31 mouse cellular contexts compared by ENCODE assay signal in the genomic region with DNA sequence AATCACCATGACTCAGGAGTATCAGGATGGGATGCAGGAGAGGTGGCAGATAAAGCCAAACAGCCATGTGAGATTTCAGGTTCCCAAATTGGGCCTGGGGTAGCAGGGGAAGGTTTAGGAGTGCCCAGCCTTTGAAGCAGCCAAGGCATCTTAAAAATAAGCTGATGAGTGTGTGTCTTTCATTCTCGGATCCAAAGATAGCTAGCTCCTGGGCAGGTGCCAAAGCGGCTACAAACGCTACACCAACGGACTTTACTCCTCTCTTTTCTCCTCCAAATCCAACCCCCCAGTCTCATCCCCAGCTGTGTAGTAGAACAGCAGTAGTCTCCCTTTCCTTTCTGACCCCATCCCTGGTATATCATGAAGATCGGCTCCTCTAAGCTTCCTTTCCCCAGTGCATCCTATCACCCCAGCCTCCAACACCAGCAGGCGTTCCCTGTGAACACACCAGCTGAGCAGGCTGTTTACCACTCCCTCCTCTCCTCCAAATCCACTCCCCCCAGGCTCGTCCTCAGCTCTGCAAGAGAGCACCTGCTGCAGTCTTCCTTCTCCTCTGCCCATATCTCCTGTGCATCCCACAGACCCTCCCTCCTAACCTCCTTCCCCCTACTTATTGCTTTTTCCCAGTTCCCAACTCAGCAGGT. TPM values are rescaled to one million over a fixed set of nuclear protein-coding genes. Genes with fewer than 3 reads are reported as not detected.
DNase-seq lines count a peak whose midpoint lies in the region; ATAC-seq and TF ChIP-seq lines count a peak whose summit lies in the region.
"Had no signal": no experiment of that assay in that cellular context is flagged by ENCODE, and none has a peak within 500 bp of the region (broad histone marks: within the 10 kb centered on the region; RNA-seq: fewer than 3 reads in every experiment).

No protein-coding gene starts in this region.

- no peak for DNase-seq in frontal cortex, postnatal 10 days (ENCODE audit: low spot score in 2 of 2)
- DNase-seq in layer of hippocampus, adult 2 months (ENCODE audit: low spot score in 2 of 2), result no peak
- DNase-seq in layer of hippocampus, postnatal 10 days (ENCODE audit: low spot score in 2 of 2), result no peak
- peak; percentile 65 for DNase-seq in right cerebral cortex, postnatal 14 days
- no peak for DNase-seq in right cerebral cortex, postnatal 25 days
- DNase-seq in liver, postnatal 0 days, result no peak
- DNase-seq: adrenal gland, postnatal 25 days; B cell, adult 2 months; cerebellum, adult 18-20 months; gastrocnemius, postnatal 10 days; kidney, adult 8-10 months; kidney, postnatal 4 days; lung, postnatal 4 days; thymus, adult 18-20 months; thymus, postnatal 25 days had no signal

- no peaks in the 10 kb centered on the region for H3K9me3 ChIP-seq in liver, postnatal 0 days (ENCODE audit: low read length)
- H3K9me3 ChIP-seq: heart, embryonic 10.5 days; heart, embryonic 15.5 days; hindbrain, embryonic 12.5 days; limb, embryonic 13.5 days; megakaryocyte, embryonic 14.5 days; midbrain, embryonic 12.5 days; neural tube, embryonic 12.5 days had no signal

- peak; percentile 83 for ATAC-seq in frontal cortex, adult (ENCODE audit: low TSS enrichment)
- ATAC-seq in liver, postnatal 0 days, result no peak
- ATAC-seq: intestine, embryonic 16.5 days had no signal

- H3K9ac ChIP-seq in liver, postnatal 0 days (replicated peaks), result no peak overlapping the region
- H3K9ac ChIP-seq: heart, embryonic 15.5 days; hindbrain, embryonic 12.5 days; limb, embryonic 13.5 days; midbrain, embryonic 12.5 days; neural tube, embryonic 12.5 days had no signal

- 32% methylated on average over 7 of the region's 7 CpGs for WGBS in liver, postnatal 0 days (ENCODE audit: insufficient replicate concordance)

- H3K36me3 ChIP-seq in liver, postnatal 0 days (replicated peaks; ENCODE audit: insufficient read depth, low read length), result no peaks in the 10 kb centered on the region
- H3K36me3 ChIP-seq: heart, embryonic 10.5 days; heart, embryonic 15.5 days; hindbrain, embryonic 12.5 days; limb, embryonic 13.5 days; midbrain, embryonic 12.5 days; neural tube, embryonic 12.5 days had no signal

- no peak overlapping the region; the same call in 1 of the 2 replicates for H3K4me3 ChIP-seq in layer of hippocampus, adult 2 months
- no peak overlapping the region for H3K4me3 ChIP-seq in liver, postnatal 0 days (ENCODE audit: low read depth, low read length)
- H3K4me3 ChIP-seq: heart, embryonic 10.5 days; heart, embryonic 15.5 days; hindbrain, embryonic 12.5 days; limb, embryonic 13.5 days; megakaryocyte, embryonic 14.5 days; midbrain, embryonic 12.5 days; myocyte; neural tube, embryonic 12.5 days had no signal

- peak overlapping the region; percentile 57; the same call in 1 of the 2 replicates for H3K27ac ChIP-seq in layer of hippocampus, adult 2 months
- no peak overlapping the region for H3K27ac ChIP-seq in liver, postnatal 0 days (ENCODE audit: low read depth)
- H3K27ac ChIP-seq: heart, embryonic 10.5 days; heart, embryonic 15.5 days; hindbrain, embryonic 12.5 days; kidney, postnatal 0 days; limb, embryonic 13.5 days; midbrain, embryonic 12.5 days; neural tube, embryonic 12.5 days; stomach, postnatal 0 days had no signal

- no peak overlapping the region for H3K4me2 ChIP-seq in liver, postnatal 0 days (ENCODE audit: low read depth, low read length)
- H3K4me2 ChIP-seq: heart, embryonic 15.5 days; hindbrain, embryonic 12.5 days; limb, embryonic 13.5 days; liver, embryonic 11.5 days; midbrain, embryonic 12.5 days; neural tube, embryonic 12.5 days had no signal

- TF ChIP-seq EP300 in liver, postnatal 0 days (IDR thresholded peaks at IDR 0.05; ENCODE audit: low read depth), result no peak

- H3K27me3 ChIP-seq in liver, postnatal 0 days (ENCODE audit: insufficient read depth, low read length), result no peaks in the 10 kb centered on the region
- H3K27me3 ChIP-seq: hindbrain, embryonic 12.5 days; midbrain, embryonic 12.5 days had no signal

- H3K4me1 ChIP-seq in liver, postnatal 0 days (ENCODE audit: insufficient read depth), result no peaks in the 10 kb centered on the region
- H3K4me1 ChIP-seq: heart, embryonic 10.5 days; heart, embryonic 15.5 days had no signal

- TF ChIP-seq CTCF in layer of hippocampus, adult 2 months (conservative IDR thresholded peaks at IDR 0.05), result no peak
- no peak for TF ChIP-seq CTCF in liver, postnatal 0 days (IDR thresholded peaks at IDR 0.05; ENCODE audit: low read depth)

RNA-seq across cellular contexts. Expression of gene Ccna1, which starts 12.6 kb away (rescaled TPM):
- total RNA-seq in layer of hippocampus, adult 2 months (2021), result 1 to 10 TPM; 2.4 to 2.5 TPM
- 1 to 10 TPM; 2.4 to 4.1 TPM for total RNA-seq in layer of hippocampus, postnatal 10 days (2021)
- not detected in 2 replicates for polyA plus RNA-seq in liver, postnatal 0 days (2015; fragmentation: Nextera tagmentation; extraction: Ambion mirVana)
- total RNA-seq: adrenal gland, adult 18-20 months; adrenal gland, postnatal 25 days; heart, postnatal 25 days had no signal
- polyA plus RNA-seq: myocyte; spleen, adult 2 months had no signal

RNA-seq across cellular contexts. Expression of gene Spg20, which starts 44.0 kb away (rescaled TPM):
- total RNA-seq in layer of hippocampus, adult 2 months (2021), result 10 to 100 TPM; 39.7 to 51.1 TPM
- 10 to 100 TPM; 19.4 to 24.0 TPM for total RNA-seq in layer of hippocampus, postnatal 10 days (2021)
- polyA plus RNA-seq in liver, postnatal 0 days (2015; fragmentation: Nextera tagmentation; extraction: Ambion mirVana), result 7.9 and 10.6 TPM in 2 replicates
